Mouse (Mus musculus): ENCODE measurements at regions not wholly inside any gene's neighbourhood (a gene's known extent, or its start where the extent isn't known, plus 50 kb on each side); places are given as distances from the start of the nearest gene placed in this dataset.

- TF ChIP-seq POLR2A (IDR thresholded peaks at IDR 0.05; ENCODE audit: control insufficient read depth in 1 of 2, insufficient read depth in 1 of 2, low read depth in 1 of 2, low read length in 2 of 2, poor library complexity in 1 of 2), result no peak
- no peak for TF ChIP-seq MYC (IDR thresholded peaks at IDR 0.05; ENCODE audit: low read depth, low read length)
- no peak for TF ChIP-seq GATA1 (IDR thresholded peaks at IDR 0.05; ENCODE audit: low read depth, low read length)
- no peak for TF ChIP-seq SMC3 (IDR thresholded peaks at IDR 0.05; ENCODE audit: low read depth, low read length)
- TF ChIP-seq CTCF (IDR thresholded peaks at IDR 0.05 in 2 of 3, conservative IDR thresholded peaks at IDR 0.05 in 1 of 3; ENCODE audit: control insufficient read depth in 1 of 3, insufficient read depth in 1 of 3, low read depth in 2 of 3, low read length in 3 of 3, poor library complexity in 1 of 3, severe bottlenecking in 1 of 3), result no peak
- TF ChIP-seq ZC3H11A (IDR thresholded peaks at IDR 0.05; ENCODE audit: low read depth, low read length), result no peak
- TF ChIP-seq MXI1 (IDR thresholded peaks at IDR 0.05; ENCODE audit: low read depth, low read length), result no peak
- no peak for TF ChIP-seq ETS1 (IDR thresholded peaks at IDR 0.05; ENCODE audit: low read depth, low read length)
- no peak for TF ChIP-seq HCFC1 (IDR thresholded peaks at IDR 0.05; ENCODE audit: low read depth, low read length)
- no peak for TF ChIP-seq BHLHE40 (IDR thresholded peaks at IDR 0.05; ENCODE audit: borderline replicate concordance, low read depth, low read length)
- TF ChIP-seq RAD21 (IDR thresholded peaks at IDR 0.05; ENCODE audit: low read depth, low read length), result no peak
Observed at GRCm38 (mm10) chr9:46598518-46598917, 278.7 kb upstream of the 4931429L15Rik start.

Measured in MEL (cell line).